Mouse (Mus musculus) right cerebral cortex, postnatal 36 days (tissue): ENCODE results near the gene Ap1ar.

ENCODE experiments used
- DNase-seq, 2 experiments: peaks; one replicate each; pipeline ENCODE4 v3.0.0; 2022; ENCODE audit warnings: low spot score in 2 of 2, mixed read lengths in 1 of 2

The Ap1ar gene

DNA sequence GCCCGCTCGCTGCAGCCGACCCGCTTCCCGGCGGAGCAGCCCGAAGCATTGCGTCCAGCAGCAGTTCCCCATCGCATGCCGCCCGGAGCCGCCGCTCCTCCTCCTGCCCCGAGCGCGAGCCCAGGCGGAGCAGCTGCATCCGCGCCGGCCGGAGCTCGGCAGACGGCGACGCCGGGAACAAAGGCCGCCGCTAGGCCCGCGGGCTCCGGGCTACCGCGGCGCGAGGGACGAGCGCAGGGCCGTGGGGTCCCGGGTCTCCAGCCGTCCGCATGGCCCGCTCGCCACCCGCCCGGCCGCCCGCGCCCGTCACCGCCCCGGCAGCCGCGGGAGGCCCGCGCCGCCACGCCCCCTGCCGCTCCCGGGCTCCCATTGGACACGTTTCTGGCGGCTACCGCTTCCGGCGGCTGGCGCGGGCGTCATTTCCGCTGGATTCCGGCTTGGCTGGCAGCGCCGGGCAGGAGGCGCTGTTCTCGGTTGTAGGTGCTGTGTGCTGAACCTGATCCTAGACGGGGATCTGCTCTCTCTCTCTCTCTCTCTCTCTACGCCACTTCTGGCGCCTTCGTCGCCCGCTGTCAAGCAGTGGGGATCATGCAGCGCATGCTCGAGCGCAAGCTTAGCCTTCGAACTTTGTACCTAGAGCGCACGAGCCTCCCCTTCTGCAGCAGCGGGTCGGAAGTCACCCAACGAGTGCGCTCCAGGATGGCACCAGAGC, at the start of gene Ap1ar:
TSS of gene Ap1ar (minus strand) at position 370 of the 712 bp plus-strand sequence.
- peak; percentile 96 for DNase-seq

DNA sequence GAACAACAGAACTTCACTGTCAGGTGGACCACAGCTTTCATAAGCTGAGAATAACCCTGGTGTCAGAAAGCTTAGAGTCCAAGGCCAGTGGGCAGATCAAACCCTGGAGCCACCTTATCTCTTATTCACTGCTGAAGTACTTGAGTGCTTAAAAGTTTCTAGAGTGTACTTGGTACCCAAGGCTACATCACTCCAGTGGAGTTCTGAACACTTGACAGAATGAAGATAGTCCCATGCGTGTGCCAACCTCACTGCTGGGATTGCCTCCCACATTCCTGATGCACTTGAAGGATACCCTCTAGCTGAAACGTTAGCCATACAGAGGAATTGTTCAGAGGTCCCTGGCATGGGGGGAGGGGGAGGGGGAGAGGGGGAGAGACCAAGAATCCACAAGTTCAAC, 44.4 kb upstream of the Ap1ar start:
- DNase-seq = no peak

DNA sequence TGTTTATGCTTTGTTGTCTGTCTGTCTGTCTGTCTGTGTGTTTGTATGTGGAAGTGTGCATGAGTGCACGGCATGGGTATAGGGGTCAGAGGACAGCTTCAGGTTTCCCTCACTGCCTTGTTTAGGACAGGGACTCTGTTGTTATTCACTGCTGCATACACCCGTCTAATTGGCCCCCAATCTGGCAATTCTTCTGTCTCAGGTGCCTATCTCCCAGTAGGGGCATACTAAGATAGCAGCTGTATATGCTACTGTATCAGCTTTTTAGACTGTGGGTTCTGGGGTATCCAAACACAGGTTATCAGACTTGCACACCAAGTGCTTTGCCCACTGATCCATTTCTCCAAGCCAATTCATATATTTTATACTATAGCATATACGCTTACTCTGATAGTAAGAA, 42.6 kb upstream of the Ap1ar start:
- DNase-seq = no peak

DNA sequence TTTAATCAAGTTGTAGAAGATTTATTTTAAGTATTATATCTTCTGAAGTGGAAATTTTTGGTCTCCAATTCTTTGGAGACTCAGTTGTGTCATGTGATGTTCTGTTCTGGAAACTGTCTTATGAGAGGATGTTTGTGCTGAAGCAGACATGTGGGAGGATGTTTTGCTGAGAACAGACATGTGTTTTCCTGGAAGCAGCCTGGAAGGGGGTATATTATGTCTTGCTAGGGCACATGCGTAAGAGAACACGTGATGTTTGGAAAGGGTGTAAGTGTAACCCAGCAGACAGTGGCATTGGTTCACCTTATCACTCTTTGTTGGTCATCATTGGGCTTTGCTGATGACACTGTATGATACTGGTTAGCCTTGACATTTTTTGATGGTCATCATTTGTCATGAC, 38.2 kb upstream of the Ap1ar start:
- no peak for DNase-seq

DNA sequence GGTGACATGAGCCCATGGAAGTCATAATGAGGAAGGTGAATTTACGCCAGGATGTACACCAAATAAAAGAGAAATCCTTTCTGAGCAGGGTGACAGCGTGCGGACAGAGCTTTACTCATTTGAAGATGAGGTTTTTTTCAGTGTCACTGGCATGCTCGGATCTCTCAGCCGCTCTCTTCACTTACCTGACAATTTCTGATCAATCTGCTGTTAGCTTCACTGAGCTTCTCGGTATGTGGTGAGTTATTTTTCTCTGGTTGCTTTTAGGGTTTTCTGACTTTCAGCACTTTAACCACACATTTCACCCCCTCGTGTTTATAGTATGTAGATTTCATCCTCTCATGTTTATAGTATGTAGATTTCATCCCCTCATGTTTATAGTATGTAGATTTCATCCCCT, 37.7 kb upstream of the Ap1ar start:
- no peak for DNase-seq

DNA sequence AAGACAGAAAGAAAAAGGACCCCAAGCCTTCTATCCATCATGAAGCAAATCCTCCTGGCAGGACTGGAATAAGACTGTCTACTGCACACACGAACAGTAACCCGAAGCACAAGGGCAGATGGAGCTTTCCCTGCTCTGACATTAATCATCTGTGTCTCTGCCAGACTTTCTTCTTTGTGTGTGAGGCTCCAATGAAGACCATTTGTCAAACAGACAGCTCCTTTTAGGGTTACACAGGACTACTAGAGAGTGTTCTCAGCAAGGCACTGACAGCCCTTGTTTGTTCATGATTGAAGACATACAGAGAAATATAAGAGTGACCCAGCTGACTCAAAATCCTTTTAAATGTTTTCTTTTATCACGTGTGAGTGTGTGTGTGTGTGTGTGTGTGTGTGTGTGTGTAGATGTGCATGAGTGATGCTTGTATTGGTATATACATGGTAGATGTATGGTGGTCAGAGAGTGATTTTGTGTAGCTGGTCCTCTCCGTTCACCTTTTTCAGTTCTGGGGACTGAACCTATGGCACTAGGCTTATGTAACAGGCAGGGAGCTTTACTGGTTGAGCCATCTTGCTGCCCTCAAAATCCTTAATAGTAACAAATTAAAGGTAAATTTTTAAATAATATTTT, 37.0 kb upstream of the Ap1ar start:
- DNase-seq = no peak

DNA sequence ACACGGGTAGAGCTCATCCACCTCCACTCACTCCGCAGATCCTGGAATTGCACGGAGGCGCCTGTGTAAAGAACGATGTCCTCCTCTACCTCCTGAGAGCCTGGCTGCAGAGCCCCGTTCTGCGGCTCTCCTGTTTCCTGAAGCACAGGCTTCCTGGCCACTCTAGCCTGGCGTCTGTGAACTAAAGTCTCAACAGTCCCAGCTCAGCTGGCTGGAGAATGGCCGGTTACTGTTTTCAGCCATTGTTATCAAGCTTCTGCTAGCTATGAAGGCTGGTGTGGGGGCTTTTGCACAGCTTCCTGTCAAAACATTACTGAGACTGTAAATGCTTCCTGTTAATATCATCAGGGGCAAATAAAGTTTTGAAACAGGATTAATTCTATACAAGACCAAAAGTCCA, 34.3 kb upstream of the Ap1ar start:
- no peak for DNase-seq

DNA sequence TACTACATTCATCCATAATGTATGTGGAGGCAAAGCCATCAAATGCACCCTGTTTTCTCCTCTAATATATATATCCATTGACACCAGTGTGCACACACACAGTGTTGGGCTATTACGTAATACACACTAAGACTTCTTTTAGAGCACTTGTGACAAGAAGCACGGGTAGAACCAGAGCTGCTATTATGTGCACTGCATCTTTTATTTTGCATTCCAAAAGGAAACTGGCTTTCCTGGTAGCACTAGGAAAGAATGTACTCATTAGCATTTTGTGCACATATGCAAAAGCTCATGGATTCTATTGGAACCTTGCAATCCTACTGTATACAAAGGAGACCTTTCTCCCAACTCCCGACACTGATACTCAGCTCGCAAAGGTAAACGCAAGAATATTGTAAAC, 31.6 kb upstream of the Ap1ar start:
- no peak for DNase-seq

- no peak for DNase-seq
Measured at GRCm38 (mm10) chr3:127868046-127868758, 30.9 kb upstream of the Ap1ar start.

DNA sequence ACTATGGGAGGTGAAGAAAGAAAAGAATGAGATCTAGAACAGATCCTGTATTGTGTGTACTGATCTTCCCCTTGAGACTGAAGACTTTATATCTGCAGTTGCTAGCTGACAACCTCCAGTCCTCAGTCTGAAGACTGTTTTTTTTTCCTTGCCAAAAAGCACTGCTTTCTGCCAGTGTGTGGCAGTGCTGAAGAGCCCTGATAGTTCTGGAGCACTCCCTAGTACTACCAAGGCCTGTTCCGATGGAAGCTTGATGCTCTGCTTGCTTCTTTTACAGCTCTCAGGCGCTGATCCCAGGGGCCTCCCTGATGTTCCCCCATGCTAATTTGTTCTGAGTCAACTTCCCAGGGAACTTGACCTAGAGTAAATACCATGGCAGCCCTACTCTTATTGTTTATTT, 26.9 kb upstream of the Ap1ar start:
- DNase-seq = no peak

DNA sequence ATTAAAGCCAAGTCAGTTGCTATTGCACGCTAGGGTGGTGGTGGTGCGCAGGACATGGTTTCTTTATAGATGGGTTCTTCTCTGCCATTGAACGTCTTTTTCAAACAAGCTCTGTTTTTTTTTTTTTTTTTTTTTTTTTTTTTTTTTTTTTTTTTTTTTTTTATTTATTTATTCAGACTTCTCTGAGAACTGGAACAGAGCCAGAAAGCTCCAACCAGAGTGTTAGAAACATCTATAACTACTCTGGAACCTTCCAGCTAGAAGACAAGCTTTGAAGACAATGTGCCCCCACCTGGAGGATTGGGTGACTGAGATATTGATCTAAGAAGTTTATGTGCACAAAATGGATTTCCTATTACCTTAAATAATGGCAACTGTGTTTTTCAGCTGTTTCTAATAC, 26.2 kb upstream of the Ap1ar start:
- DNase-seq = no peak

GRCm38 (mm10) chr3:127862479-127862878, 25.2 kb upstream of the Ap1ar start:
- DNase-seq = no peak

- no peak for DNase-seq
Measured at GRCm38 (mm10) chr3:127861340-127861739, 24.0 kb upstream of the Ap1ar start.

DNA sequence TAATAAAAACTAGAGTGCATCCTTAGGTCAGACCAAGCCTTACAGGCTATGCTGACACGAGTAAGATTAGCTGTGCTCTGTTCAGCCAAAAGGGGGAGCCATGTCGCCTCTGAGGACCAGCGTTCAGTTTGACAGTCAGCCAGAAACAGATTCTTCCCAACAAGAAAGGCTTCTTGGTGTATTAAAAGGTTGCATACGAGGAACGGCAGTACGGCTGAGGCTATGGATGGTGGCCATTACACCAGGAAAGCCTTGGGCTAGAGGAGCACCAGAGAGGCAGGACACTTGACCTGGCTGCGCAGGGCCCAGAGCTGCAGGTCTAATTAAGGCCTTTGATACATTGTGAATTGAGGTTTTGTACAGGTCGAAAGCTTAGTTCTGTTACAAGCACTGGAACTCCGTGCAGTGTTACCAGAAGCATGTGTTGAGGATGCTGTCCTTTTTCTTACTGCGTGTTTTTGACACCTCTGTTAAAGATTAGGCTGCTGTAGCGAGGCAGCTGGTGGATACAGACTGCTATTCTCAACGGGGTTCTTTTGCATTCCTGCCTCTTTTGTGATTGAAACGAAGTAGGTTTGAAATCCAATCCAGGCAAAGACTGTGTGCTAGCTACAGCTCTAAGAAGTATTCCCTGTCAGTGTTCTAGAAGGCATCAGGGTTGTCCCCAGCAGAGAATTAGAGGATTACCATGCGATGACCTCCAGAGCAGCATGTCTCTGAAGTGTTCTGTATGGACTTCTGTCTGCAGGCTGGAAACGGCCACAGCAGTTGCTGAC, 16.3 kb upstream of the Ap1ar start:
- DNase-seq = peak; percentile 39 to 46

DNA sequence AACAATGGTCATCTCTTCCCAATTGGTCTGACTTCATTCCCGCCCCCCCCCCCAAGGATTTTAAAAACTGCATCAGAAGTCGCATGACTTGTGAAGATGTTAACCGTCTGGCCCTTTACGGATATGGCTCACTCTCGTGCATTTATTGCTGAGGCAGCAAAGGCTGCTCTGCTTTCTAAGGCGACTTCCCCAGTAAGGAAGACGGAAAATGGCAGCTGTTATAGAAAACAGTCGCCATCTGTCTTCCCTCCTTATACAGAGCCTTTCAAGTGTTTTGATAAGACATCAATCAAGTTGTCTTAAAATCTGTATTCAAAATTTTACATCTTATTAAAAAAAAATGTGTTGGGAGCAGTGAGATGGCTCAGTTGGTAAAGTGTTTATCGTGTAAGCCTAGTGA, 15.4 kb upstream of the Ap1ar start:
- DNase-seq = no peak

GRCm38 (mm10) chr3:127850776-127851646, 13.7 kb upstream of the Ap1ar start:
- no peak for DNase-seq

- no peak for DNase-seq
Measured at GRCm38 (mm10) chr3:127849922-127850321, 12.6 kb upstream of the Ap1ar start.

- no peak for DNase-seq
Measured at GRCm38 (mm10) chr3:127848088-127848808, 10.9 kb upstream of the Ap1ar start.

GRCm38 (mm10) chr3:127843941-127844327, 6.6 kb upstream of the Ap1ar start:
- no peak for DNase-seq

DNA sequence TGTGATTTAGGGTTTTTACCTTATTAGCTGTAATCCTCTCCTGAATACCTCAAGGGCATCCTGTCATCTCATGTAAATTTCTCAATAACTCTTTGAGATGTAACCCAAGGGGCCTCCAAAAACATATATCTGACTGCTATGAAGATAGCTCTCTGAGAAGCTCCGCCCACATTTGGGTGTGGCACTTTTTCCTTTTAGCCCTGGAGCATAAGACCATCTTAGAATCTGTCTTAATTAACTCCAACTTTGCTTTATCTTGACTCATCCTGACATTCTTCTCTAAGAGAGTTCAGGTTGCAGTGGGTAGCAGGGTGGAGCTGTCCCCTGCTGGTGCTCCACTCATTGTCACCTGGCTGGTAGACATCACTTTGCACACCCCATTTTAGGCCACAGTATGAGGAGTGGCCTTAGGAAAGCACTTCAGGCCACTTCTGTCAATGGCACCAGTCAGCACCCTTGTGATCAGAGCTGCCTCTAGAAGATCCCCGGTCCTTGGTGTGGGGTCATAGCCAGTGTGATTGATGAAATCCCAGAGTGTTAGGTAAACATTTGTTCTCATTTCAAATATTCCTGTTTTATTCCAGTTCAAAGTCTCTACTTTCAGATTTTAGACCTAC, 6.1 kb upstream of the Ap1ar start:
- no peak for DNase-seq
